Mouse (Mus musculus) gastrocnemius, adult 18-20 months (tissue): ENCODE data around the gene Vmp1. TPM values are rescaled to one million over a fixed set of nuclear protein-coding genes. Genes with fewer than 3 reads are reported as not detected.

ENCODE experiments used
- DNase-seq: peaks from one replicate; pipeline ENCODE4 v3.0.0; 2021; ENCODE audit warnings: low spot score
- total RNA-seq, 2 experiments: library from RNA; stranded (reverse); gene quantifications; 2 replicates each; pipeline ENCODE4 v1.2.3; 2021

Gene Vmp1
- total RNA-seq, 2 experiments from 2014 or later = 76.3 to 84.8 TPM

DNA sequence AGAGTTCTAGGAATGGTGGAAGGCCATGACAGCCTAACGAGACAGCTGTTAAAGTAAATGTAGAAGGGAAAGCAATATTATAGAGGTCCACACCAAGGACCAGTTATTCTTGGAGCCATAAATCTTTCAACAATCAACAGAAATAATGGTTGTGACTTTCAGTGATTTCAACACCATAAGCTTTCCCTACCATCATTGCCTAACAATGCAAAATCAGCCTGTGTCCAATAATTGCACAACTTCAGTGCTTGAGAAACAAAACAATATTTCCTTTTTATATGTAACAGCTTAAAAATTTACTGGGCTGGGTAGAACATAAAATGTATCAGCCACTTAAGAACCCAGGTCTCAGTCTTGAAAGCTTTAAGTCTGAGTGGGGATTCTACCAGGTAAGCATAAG is 79.9 kb downstream of the Vmp1 start:
- DNase-seq = no peak

DNA sequence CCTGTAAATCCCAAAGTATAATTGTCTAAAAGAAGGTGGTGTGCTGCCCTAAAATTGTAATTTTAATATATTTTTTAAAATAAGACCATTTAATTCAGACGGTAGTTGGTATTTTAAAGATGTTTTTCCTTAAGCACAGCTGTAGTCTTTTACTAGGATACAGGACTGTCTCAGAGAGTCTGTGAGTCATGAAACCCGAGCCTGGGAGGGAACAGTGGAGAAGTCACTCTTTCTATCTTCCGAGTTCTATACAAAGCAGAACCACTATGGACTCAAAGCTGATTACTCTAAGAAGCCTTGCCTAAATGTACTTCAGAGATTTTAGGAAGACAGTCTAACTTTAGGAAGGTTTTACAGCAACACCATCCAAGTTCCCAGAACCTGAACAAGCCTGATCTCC is 81.5 kb downstream of the Vmp1 start:
- no peak for DNase-seq

DNA sequence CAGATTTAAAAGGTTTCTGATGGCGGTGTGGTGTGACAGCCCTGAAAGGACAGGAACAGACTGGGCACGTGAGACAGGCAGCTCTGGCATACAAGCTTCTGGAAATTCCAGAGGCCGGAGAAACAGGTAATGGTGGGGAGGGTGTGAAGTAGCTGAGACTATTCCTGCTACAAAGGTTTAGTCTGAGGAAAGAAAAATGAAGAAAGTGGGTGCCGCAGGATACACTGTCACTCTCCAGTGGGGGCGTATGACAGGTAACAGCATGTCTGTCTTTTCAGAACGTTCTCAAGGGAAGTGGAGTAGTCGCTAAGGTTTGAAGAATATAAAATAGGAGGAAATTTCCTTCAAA is 83.5 kb downstream of the Vmp1 start:
- DNase-seq = no peak

DNA sequence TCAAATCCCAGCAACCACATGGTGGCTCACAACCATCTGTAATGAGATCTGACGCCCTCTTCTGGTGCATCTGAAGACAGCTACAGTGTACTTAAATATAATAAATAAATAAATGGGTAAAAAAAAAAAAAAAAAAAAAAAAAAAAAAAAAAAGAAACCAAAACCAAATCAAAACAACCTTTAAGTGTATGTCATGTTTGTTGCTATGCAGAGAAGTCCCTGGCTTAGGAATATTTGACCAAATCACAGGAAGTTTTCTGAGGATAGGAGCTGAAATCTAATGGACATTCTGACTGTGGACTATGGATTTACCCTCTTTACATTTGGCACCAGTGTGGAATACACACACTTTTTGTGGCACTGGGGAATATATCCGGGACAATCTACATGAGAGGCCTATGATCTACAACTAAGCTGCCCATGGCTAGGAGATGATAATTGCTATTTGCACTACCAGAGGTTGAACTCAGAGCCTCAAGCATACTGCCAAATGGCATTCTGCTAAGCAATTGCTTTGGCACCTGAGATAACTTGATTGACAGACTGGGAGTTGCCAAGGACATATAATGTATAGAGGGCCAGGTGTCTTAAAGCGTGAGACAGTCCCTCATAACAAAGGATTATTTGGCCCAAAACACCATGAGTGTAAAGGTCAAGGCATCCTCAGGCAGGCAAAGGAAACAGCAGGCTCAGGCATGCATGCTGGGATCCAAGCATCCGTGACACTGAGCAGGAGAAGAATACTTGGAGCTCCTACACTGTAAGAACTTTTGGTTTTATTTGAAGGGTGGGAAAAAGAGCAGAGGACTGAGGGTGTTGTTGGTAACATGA is 84.0 kb downstream of the Vmp1 start:
- DNase-seq = no peak

DNA sequence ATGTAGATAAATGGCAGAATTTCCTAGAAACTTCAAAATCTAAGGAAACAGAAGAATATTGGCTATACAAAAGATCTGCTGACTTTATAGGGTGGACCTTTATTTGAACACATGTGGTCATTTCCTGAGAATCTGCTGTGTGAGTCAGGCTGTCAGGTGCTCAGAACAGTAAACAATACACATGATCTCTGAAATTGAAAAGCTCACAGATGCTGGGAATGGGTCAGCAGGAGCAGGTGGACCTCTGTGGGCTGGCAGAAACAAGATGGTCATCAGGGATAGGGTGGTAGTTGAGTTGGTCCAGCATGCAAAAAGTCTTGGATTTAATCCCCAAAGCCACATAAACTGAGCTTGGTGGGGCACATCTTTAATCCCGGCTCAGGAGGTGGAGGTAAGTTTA is 85.1 kb downstream of the Vmp1 start:
- DNase-seq = no peak

DNA sequence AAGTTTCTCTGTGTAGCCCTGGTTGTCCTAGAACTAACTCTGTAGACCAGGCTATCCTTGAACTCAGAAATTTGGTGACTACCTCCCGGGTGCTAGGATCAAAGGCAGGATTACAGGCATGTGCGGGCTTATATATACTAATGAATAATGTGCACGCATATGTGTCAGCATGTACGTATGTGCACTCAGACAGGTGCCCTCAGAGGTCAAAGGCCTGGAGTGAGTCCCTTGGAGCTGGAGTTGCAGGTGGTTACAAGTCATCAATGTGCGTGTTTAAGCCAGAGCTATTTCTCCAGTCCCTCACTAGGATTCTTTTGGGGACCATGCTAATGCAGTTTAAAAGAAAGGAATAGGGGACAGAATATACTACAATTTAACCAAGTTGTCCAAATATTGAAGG is 85.5 kb downstream of the Vmp1 start:
- DNase-seq = no peak

DNA sequence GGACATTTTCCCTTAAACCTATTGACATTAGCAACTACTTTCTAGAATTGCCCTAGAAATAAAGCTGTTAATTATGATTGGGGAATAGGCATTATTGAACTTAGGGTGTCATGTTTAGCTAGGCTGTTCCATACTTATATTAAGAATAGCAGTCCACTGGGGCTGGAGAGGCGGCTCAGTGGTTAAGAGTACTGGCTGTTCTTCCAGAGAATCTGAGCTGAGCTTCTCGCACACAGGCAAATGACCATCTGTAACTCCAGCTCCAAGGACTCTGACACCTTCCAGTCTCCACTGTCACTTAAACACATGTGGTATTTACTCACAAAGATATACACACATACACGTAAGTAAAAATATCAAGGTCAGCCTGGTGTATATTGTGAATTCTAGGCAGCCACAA is 86.7 kb downstream of the Vmp1 start:
- peak; percentile 75 for DNase-seq

DNA sequence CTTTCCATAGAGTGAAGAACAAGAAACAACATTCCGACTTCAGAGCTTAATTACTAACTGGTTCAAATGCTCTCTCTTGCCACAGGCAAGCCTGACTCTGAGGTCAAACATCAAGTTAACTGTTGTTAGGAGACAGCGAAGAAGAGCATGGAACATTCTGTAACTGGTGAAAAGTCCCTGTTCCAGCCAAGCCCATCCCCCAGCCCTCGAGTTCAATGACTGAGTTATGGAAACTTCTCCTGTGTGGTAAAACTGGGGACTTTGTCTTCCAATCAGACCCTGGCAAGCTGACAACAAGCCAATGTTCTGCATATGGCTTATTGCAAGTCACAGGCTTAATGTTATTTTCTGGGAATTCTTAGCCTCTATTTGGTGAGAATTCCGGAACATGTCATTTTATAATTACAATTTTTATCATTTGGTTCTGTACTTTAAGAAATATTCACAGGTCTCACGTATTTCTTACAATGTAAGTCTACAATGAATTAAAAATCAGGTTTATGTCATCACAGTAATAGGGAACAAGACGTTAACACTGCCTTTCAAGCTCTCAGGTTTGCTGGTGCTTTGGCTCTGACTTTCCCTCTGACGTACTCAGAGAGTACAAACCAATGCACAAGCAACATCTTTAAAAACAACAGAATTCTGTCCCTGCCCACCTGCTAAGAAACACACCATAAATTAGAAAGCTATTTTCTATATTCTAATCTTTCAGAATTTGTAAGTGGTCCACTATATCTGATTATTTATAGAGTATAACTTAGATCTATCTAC is 87.3 kb downstream of the Vmp1 start:
- DNase-seq = peak; percentile 81

DNA sequence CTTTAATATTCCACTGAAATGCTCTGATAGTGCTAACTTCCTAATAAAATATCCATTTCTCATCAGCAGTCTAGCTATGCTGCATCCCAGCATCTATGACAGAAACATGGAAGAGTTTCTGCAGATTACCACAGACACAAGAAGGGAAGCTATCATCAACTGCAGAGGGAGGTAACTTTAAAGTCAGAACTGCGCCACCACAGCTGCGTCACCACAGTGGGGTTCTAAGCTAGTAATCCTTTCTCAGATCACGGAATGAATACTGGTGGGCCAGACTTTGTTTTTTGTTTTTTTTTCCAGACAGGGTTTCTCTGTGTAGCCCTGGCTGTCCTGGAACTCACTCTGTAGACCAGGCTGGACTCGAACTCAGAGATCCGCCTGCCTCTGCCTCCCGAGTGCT is 88.3 kb downstream of the Vmp1 start:
- DNase-seq = no peak

DNA sequence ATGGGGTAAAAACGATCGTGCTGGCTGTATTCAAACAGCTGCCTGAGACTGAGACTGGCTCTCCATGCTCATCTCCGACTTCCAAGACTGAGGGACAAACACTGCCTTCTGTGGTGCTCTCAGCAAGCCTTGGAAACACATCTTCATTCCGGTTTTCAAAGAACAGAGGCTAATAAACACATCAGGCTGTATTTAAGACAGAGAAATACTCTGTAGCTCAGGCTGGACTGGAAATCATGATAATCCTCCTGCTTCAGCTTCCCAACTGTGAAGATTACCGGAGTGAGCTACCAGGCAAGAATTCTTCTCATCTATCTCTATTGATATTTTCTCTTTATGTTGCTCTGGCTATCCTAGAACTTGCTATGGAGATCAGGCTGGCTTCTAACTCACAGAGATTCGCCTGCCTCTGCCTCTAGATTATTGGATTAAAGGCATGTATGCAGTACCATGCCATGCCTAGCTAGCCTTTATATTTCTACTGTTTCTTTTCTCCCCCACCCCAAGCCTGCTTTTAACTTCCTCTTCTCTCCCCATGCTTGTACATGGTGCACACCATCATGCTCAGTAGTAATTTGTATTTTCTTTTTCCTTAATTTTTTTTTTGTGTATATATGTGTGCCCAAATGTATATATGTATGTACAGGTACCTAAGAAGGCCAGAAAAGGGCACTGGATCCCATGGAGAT is 89.3 kb downstream of the Vmp1 start:
- DNase-seq = no peak

DNA sequence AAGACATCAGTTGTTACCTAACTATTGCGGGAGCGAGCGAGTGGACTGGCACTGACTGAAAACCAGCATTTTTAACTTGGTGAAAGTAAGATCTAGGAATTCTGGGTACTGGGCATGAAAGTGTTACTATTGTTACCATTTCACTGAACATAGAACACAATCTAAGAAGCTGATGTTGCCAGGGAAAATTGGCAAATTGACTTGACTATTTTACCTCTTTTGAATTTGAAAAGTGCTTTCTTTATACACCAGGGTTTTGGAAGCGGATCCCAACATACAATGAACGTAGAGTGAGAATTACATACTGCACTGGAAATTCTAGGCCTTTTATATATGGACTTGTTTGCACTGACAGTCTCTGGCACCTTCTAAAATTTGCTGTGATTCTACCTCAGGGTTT is 90.2 kb downstream of the Vmp1 start:
- no peak for DNase-seq

DNA sequence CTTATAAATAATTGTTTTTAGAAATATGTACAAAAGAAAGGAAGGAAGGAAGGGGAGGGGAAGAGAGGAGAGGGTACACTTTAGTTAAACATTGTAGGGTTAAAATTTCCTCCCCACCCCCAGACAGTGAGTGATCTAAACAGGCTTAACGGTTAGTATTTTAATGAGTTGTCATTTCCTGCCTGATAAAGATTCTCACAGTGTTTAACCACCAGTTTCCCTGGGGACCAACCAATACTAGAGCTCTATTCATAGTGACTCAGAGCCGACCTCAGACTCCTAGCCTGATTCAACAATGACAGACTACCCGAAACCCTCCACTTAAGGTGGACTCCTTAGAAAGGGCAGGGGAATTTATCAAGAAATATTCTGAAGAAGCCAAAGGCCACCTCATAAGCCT is 90.6 kb downstream of the Vmp1 start:
- no peak for DNase-seq

DNA sequence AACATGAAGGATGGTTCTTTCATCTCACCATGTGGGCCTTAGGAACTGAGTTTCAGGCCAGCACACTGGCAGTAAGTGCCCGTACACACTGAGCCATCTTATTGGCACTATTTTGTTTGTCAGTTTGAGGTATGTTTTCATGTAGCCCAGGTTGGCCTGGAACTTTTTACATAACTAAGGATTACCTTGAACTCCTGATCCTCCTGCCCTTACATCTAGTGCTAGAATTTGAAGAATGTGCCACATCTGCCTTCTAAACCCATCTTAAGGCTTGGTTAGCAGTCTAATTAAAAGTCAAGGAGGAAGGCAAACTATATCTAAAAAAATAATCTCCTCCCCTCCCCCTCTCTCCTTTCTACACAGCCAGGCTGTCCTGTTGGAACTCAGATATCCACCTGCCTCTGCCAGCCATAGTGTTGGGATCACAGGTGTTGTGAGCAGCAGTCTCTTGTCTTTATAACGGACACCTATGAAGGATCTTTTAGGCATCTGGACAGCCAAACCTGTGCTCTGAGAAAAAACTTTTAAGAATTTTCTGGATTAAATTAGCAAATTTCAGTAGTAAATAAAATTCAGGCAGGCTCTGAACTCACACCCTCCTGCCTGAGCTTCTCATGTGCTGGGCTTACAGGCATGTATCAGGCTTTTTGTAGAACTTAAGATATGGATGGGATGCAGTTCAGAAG is 91.6 kb downstream of the Vmp1 start:
- DNase-seq = no peak

DNA sequence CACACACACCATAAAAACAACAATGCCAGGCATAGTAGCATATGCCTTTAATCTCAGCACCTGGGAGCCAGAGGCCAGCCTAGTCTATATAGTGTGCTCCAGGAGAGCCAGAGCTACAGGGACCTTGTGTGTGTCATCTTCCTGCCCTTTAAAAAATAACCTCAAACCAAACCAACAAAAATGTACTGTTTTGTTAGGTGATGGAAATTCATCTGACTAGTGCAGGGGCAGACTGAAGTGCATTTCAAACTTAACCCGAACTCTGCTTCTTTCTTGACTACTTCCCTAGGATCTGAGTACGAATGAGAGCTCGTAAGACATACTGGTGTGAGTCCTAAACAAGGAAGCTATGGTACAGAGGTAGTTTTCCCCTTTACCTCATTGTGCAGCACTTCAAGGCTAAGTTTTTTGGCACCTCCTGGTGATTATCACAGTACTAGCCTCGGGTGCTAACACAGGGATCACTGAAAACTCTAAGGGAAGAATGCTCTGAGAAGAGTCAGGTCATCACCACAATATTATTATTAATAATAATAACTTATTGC is 92.3 kb downstream of the Vmp1 start:
- DNase-seq = no peak

DNA sequence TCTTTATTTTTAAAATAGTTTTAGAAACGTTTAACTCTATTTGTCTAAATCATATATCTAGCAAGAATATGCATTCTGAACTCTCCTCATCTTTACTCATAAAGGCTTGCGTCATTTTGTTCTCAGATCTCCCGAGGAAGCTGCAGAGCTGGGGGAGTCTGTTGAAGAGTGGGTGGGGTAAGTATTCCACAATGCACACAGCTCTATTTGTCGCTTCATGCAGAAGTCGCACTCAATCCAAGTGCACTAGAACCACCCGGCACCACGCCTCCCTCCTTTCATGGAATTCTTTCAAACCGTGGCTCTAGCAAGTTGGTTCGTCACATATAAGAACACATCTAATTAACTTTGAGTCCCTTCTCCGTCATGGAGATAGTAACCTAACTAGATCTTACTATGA is 93.1 kb downstream of the Vmp1 start:
- no peak for DNase-seq

DNA sequence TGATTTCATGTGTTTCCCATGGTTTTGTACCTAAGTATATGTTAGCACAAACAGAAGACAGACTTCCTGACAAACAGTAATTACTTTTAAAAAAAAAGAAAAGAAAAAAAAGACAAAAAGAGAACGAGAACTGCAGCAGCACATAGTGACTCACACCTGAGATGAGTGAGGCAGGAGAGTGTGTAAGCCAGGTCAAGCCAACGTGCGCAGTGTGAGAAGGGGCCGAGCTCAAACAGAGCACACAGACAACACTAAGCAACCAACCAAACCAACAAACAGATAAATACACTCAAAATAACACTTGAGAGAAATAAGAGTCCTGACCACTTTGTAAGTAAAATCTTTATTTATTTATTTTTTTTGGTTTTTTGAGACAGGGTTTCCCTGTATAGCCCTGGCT is 93.6 kb downstream of the Vmp1 start:
- DNase-seq = no peak

DNA sequence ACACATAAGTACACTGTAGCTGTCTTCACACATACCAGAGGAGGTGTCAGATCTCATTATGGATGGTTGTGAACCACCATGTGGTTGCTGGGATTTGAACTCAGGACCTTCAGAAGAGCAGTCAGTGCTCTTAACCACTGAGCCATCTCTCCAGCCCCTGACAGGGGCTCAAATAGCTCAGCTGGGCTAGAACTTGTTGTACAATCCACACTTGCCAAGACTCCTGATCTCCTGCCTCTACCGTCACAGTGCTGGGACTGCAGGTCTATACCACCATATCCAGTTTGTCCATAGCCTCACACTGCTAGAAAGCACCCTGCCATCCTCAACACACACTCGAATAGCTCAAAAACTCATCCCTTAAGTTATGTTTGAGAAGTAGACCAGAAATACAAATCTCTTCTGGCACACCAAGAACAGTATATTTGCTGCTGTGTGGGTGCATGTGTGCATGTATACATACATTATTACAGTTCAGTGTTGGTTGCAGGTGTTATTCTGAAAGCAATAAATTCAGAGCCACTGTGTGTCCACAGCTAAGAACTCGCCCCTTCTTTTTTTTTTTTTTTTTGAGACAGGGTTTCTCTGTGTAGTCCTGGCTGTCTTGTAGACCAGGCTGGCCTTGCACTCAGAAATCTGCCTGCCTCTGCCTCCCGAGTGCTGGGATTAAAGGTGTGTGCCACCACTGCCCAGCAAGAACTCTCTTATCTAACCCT is 94.9 kb downstream of the Vmp1 start:
- no peak for DNase-seq

DNA sequence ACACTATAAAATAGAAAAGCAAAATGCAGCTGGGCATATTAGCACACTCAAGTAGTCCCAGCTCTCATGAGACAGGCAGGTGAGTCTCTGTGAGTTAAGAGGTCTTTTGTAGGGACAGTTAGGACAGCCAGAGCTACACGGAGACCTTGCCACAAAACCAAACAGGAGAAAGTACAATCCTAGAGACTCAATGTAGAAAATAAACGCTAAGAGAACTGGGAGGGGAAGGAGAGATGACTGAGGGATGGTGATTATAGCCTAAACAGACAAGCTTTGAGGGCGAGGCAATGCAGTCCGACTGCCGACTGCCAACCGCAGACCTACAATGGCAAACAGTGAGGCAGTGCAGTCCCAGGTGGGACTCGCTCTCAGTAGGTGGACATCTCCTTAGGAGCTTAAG is 95.8 kb downstream of the Vmp1 start:
- DNase-seq = no peak

DNA sequence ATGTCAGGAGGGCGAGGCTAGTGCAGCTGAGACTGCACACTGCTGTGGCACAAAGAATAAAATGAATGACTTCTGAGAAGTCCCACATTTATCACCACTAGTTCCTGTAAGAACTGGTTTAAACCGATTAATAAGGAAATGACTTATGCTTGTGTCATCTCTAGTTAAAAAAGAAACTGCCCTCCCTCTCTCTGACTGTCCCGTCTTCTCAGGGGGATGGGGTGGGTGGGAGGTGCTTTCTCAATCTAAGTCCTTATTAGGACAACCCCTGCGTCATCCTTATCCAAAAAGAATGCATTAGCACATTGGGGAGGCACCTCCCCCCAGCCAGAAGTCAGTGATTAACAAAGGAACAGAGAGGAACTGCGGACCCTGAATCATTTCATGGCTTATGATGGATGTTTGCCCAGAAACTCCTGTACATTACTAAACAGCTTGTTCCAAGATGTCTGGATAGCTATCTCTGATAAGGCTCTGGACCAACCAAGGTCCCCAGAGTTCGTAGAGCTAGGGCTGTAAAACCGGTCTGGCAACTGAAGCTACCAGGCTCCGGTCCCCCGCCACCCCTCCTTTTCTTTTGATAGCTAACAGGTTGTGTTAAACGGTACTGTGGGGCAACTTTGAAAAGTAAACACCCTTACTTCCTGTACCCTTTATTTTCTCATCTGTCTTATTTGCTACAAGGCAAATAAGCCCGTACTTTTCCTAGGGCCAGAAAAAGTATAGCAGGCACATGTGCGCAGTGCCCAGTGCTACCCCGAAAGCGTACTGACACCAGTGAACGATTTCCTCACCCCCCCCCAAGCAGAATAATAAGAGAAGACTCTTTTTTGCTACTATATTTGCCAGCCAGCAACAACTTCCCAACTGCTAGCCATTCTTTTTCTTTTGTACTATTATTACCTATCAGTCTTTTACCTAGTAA is 96.5 kb downstream of the Vmp1 start:
- DNase-seq = peak; percentile 69
